Mouse (Mus musculus) liver, embryonic 14.5 days (tissue): ENCODE results near the gene Fat3.

Source experiments
- CTCF ChIP-seq: IDR thresholded peaks from 2 replicates; pipeline ENCODE4 v1.5.1; 2016; ENCODE audit warnings: antibody characterized with exemption, low read depth, control low read depth
- EP300 ChIP-seq: IDR thresholded peaks from 2 replicates; pipeline ENCODE4 v1.6.1; 2016; ENCODE audit warnings: antibody characterized with exemption, low read depth

GRCm38 (mm10) chr9:16485173-16485572 is 15.9 kb downstream of the Fat3 start:
- TF ChIP-seq CTCF (no peak), EP300 (no peak)
